Mouse (Mus musculus) layer of hippocampus, adult 9-11 months (tissue): ENCODE measurements around the gene Gm20388.

Source experiments
- DNase-seq: peaks from one replicate; pipeline ENCODE4 v3.0.0; 2022

The Gm20388 gene

GRCm38 (mm10) chr8:124303211-124303902, 4392.7 kb downstream of the Gm20388 start:
- DNase-seq: no peak

- no peak for DNase-seq
These were observed 4393.5 kb downstream of the Gm20388 start for GRCm38 (mm10) chr8:124304141-124304540.

GRCm38 (mm10) chr8:124306574-124306973, 4395.9 kb downstream of the Gm20388 start:
- no peak for DNase-seq

- DNase-seq: no peak
These were observed 4397.1 kb downstream of the Gm20388 start for GRCm38 (mm10) chr8:124307700-124308099.

GRCm38 (mm10) chr8:124310509-124310908, 4399.9 kb downstream of the Gm20388 start:
- no peak for DNase-seq

DNA sequence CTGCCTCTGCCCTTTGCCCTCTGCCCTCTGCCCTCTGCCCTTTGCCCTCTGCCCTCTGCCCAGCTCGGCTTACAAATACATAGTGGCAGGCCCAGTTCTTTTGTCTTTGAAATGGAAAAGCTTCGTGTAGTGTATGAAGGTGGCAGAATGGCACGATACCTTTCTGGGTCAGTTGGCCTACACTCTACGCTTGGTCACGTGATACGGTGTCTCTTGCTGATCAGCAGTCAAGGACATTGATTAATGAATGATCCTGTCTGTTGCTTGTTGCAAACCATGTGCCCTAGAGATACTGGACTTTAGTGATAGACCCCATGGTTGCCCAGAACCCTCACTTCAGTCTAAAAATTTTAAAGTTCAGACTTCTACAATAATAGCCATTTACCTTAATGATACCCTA, 4400.5 kb downstream of the Gm20388 start:
- no peak for DNase-seq

GRCm38 (mm10) chr8:124311723-124312122, 4401.1 kb downstream of the Gm20388 start:
- no peak for DNase-seq

GRCm38 (mm10) chr8:124312228-124312627, 4401.6 kb downstream of the Gm20388 start:
- DNase-seq: no peak

DNA sequence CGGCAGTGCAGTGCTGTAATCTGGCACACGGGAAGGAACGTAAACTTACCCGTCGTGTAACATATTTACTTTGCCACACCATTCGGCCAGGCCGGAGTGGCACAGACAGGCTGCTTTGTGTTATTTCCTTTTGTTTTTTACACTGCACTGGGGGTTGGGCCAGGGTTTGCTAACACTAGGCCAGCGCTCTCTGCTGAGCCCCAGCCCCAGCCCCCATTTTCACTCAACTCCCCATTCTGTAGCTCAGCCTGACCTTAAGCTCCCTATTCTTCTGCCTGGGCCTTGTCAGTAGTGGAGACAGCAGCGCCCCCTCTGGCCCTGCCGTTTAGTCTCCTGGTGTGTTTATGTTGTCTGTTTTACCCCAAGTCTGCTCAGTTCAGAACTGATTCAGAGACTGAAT, 4404.2 kb downstream of the Gm20388 start:
- no peak for DNase-seq

GRCm38 (mm10) chr8:124316466-124317136, 4406.0 kb downstream of the Gm20388 start:
- no peak for DNase-seq

GRCm38 (mm10) chr8:124317191-124317682, 4406.6 kb downstream of the Gm20388 start:
- no peak for DNase-seq

DNA sequence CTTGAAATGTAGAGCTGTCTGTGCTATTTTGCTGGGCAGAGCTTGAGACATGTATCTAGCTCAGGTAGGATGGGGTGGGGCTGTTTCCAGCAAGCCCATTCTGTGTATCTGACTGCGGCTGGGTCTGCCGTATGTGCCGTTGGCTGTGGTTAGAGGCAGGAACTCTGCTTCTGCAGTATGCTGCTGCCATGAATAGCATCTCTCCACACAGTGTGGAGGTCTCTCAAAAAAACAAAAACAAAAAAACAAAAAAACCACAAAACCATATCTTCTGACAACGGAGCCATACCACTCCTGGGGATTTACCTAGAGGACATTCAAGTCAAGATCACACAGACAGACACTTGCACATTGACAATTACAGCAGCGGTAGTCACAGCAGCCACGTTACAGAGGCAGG, 4407.2 kb downstream of the Gm20388 start:
- DNase-seq: no peak

- DNase-seq: peak; percentile 39
These were observed 4408.1 kb downstream of the Gm20388 start for GRCm38 (mm10) chr8:124318612-124319315.

- no peak for DNase-seq
These were observed 4408.6 kb downstream of the Gm20388 start for GRCm38 (mm10) chr8:124319316-124319652.

DNA sequence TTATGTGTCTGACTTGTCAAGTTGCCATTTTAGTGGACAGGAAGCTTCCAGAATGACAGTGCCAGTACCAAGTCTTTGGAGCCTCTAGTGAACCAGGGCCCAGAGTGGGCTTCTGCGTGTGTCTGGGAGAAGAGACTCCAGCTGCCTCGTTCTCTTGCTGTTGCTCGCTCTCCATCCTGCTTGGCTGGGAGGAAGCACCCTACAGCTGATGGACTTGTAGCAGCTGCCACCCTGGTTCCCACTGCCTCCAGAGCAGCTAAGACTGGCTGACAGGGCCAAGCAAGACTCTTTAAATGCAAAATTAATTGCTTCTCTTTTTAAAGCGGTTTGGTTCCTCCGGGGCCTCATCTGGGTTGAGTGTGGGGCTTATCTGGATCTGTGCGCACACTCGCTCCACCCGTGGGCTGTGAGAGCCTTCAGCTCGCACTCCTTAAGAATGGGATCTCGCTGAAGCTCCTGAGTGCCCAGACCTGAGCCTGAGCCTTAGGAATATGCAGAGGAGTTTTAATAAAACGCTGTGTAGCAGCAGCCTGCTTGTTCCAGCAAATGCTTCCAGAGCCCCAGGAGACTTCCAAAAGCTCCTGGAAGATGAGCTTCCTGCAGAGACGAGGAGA, 4410.7 kb downstream of the Gm20388 start:
- DNase-seq: no peak

- DNase-seq: peak; percentile 47
These were observed 4412.7 kb downstream of the Gm20388 start for GRCm38 (mm10) chr8:124323356-124323755.

- DNase-seq: no peak
These were observed 4417.6 kb downstream of the Gm20388 start for GRCm38 (mm10) chr8:124328259-124328658.

DNA sequence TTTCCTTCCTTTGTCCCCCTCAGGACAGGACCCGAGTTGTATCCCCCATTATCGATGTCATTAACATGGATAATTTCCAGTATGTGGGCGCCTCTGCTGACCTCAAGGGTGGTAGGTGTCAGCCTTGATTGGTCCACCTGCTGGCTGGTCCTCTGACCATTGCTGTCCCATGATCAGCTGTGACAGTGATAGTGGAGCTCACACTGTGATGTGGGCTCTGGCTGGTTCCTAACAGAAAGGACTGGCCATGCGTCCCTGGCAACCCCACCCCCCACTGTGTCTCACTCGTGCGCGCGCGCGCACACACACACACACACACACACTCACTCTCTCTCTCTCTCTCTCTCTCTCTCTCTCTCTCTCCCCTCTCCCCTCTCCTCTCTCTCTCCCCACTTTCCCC, 4419.0 kb downstream of the Gm20388 start:
- DNase-seq: no peak

GRCm38 (mm10) chr8:124330433-124330832, 4419.8 kb downstream of the Gm20388 start:
- peak; percentile 50 for DNase-seq

DNA sequence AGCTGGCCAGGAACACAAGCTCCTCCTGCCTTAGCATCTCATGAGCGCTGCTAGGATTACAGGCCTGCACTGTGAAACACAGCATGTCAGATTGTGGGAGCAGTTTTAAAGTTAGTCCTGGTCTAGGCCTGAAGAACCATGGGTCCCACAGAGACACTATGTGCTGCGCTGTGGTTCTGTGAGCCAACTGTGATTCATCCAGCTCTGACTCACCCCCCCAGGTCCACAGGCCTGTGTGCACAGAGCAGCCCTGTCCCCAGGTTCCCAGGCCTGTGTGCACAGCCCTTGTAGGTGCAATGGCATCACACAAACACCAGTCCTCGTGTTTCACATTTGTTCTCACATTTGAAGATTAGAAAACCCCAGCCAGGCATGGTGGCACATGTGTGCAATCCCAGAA, 4420.5 kb downstream of the Gm20388 start:
- no peak for DNase-seq

- no peak for DNase-seq
These were observed 4421.1 kb downstream of the Gm20388 start for GRCm38 (mm10) chr8:124331706-124332105.

GRCm38 (mm10) chr8:124336302-124336701, 4425.7 kb downstream of the Gm20388 start:
- DNase-seq: no peak

DNA sequence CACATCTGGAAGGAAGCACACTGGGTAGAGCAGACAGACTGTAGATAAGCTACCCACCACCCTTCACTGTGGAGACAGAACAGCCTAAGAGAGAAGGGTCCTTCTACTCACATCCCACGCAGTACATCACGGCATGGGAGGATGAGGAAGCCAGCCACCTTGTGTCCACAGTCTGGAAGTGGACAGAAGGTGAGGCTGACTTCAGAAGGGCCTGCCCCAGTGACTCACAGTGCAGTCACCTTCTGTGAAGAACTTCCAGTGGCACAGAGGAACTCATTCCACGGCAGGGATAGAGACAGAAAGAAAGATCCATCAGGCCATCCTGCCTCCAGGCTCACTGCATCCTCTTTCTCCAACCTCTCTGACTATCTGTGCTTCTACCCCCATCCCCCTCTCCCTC, 4429.1 kb downstream of the Gm20388 start:
- DNase-seq: no peak
